Mouse (Mus musculus) myocyte (in vitro differentiated cells): Measurements from ENCODE around the gene Lrrc4c. TPM values are rescaled to one million over a fixed set of nuclear protein-coding genes. Genes with fewer than 3 reads are reported as not detected.

ENCODE experiments used
- H3K27me3 ChIP-seq: one replicate; pipeline ENCODE4 v1.6.1; 2011; ENCODE audit not compliant: control insufficient read depth, insufficient read depth, insufficient read length
- H3K36me3 ChIP-seq: one replicate; pipeline ENCODE4 v1.6.1; 2011; ENCODE audit not compliant: control insufficient read depth, insufficient read depth
- H3K4me2 ChIP-seq: one replicate; pipeline ENCODE4 v1.6.1; 2011; ENCODE audit warnings: low read depth, control low read depth
- H3K4me3 ChIP-seq: one replicate; pipeline ENCODE4 v1.5.1; 2011; ENCODE audit warnings: mild to moderate bottlenecking, control low read depth, moderate library complexity
- H3K79me2 ChIP-seq: one replicate; pipeline ENCODE4 v1.6.1; 2011; ENCODE audit not compliant: control insufficient read depth, insufficient read depth
- H3ac ChIP-seq: one replicate; pipeline ENCODE4 v1.6.1; 2011; ENCODE audit not compliant: control insufficient read depth, insufficient read length
- CEBPB ChIP-seq: IDR thresholded peaks from 2 replicates; pipeline ENCODE4 v1.6.1; 2011; ENCODE audit warnings: mild to moderate bottlenecking, moderate library complexity; ENCODE audit not compliant: poor library complexity, insufficient read depth, severe bottlenecking
- E2F4 ChIP-seq: IDR thresholded peaks from one replicate; pipeline ENCODE4 v1.6.1; 2011; ENCODE audit warnings: mild to moderate bottlenecking, control low read depth, moderate library complexity; ENCODE audit not compliant: insufficient read depth
- MAX ChIP-seq: IDR thresholded peaks from one replicate; pipeline ENCODE4 v1.6.1; 2011; ENCODE audit warnings: low read depth, mild to moderate bottlenecking, control low read depth
- MYOD1 ChIP-seq, 3 experiments: IDR thresholded peaks; one replicate each; pipeline ENCODE4 v1.6.1; 2011; ENCODE audit warnings: control low read depth in 2 of 3, low read depth in 2 of 3, mild to moderate bottlenecking in 2 of 3, moderate library complexity in 1 of 3; ENCODE audit not compliant: insufficient read length in 2 of 3, control insufficient read depth in 1 of 3
- MYOG ChIP-seq, 3 experiments: IDR thresholded peaks; one replicate each; pipeline ENCODE4 v1.6.1; 2011; ENCODE audit warnings: control low read depth in 2 of 3, low read depth in 2 of 3, mild to moderate bottlenecking in 2 of 3; ENCODE audit not compliant: insufficient read length in 2 of 3, control insufficient read depth in 1 of 3, insufficient read depth in 1 of 3
- POLR2A ChIP-seq: IDR thresholded peaks from one replicate; pipeline ENCODE4 v1.6.1; 2011; ENCODE audit warnings: low read depth, mild to moderate bottlenecking, control low read depth, moderate library complexity; ENCODE audit not compliant: insufficient read length
- POLR2AphosphoS2 ChIP-seq: IDR thresholded peaks from one replicate; pipeline ENCODE4 v1.6.1; 2011; ENCODE audit warnings: low read depth, control low read depth; ENCODE audit not compliant: insufficient read length
- REST ChIP-seq: IDR thresholded peaks from one replicate; pipeline ENCODE4 v1.6.1; 2011; ENCODE audit warnings: mild to moderate bottlenecking, control low read depth, moderate library complexity; ENCODE audit not compliant: insufficient read depth, insufficient read length
- SRF ChIP-seq: IDR thresholded peaks from one replicate; pipeline ENCODE4 v1.6.1; 2011; ENCODE audit warnings: low read depth; ENCODE audit not compliant: control insufficient read depth, insufficient read length
- TCF12 ChIP-seq: IDR thresholded peaks from one replicate; pipeline ENCODE4 v1.6.1; 2011; ENCODE audit warnings: mild to moderate bottlenecking, control low read depth; ENCODE audit not compliant: poor library complexity, insufficient read depth, severe bottlenecking
- TCF3 ChIP-seq: IDR thresholded peaks from one replicate; pipeline ENCODE4 v1.6.1; 2011; ENCODE audit warnings: low read depth, control low read depth; ENCODE audit not compliant: insufficient read length
- USF1 ChIP-seq: IDR thresholded peaks from one replicate; pipeline ENCODE4 v1.6.1; 2011; ENCODE audit warnings: low read depth, mild to moderate bottlenecking, control low read depth, moderate library complexity
- polyA plus RNA-seq: library from polyadenylated mRNA; unstranded; fragments of >200 nt; fragmentation: generic; extraction: Trizol; gene quantifications from one replicate; pipeline ENCODE4 v1.2.1, GENCODE M21; 2012; ENCODE audit warnings: missing spikeins

Gene Lrrc4c
- polyA plus RNA-seq, 1 experiment = 1.1 TPM

- H3K27me3 ChIP-seq = no peaks in the 10 kb centered on the region
- no peak overlapping the region for H3K4me2 ChIP-seq
- no peak overlapping the region for H3K4me3 ChIP-seq
- H3K36me3 ChIP-seq = no peaks in the 10 kb centered on the region
- no peak for TF ChIP-seq MYOD1 (IDR thresholded peaks at IDR 0.05; ENCODE audit: control insufficient read depth in 1 of 3, insufficient read length in 2 of 3, low read depth in 2 of 3)
- TF ChIP-seq POLR2A = no peak
- no peak for TF ChIP-seq SRF
- no peak for TF ChIP-seq USF1
- TF ChIP-seq MAX = no peak
- TF ChIP-seq TCF12 = no peak
- no peak for TF ChIP-seq MYOG (IDR thresholded peaks at IDR 0.05; ENCODE audit: control insufficient read depth in 1 of 3, insufficient read depth in 1 of 3, insufficient read length in 2 of 3, low read depth in 2 of 3)
- no peak for TF ChIP-seq POLR2AphosphoS2
- TF ChIP-seq CEBPB = no peak
- no peak for TF ChIP-seq REST
- TF ChIP-seq E2F4 = no peak
- TF ChIP-seq TCF3 = no peak
- no peak overlapping the region for H3ac ChIP-seq
- H3K79me2 ChIP-seq = no peaks in the 10 kb centered on the region
Measured at GRCm38 (mm10) chr2:97080156-97080555, 762.2 kb downstream of the Lrrc4c start.

- H3K36me3 ChIP-seq = no peaks in the 10 kb centered on the region
- no peaks in the 10 kb centered on the region for H3K79me2 ChIP-seq
- H3K4me2 ChIP-seq = no peak overlapping the region
- H3K4me3 ChIP-seq = no peak overlapping the region
- no peaks in the 10 kb centered on the region for H3K27me3 ChIP-seq
- no peak overlapping the region for H3ac ChIP-seq
- TF ChIP-seq E2F4 = no peak
- TF ChIP-seq SRF = no peak
- no peak for TF ChIP-seq MYOD1 (IDR thresholded peaks at IDR 0.05; ENCODE audit: control insufficient read depth in 1 of 3, insufficient read length in 2 of 3, low read depth in 2 of 3)
Measured at GRCm38 (mm10) chr2:97097965-97098364, 780.0 kb downstream of the Lrrc4c start.

GRCm38 (mm10) chr2:97103398-97104162 is 785.6 kb downstream of the Lrrc4c start:
- Histone ChIP-seq H3K27me3 (no peaks in the 10 kb centered on the region), H3K4me2 (no peak overlapping the region), H3ac (no peak overlapping the region), H3K79me2 (no peaks in the 10 kb centered on the region), H3K36me3 (no peaks in the 10 kb centered on the region), H3K4me3 (no peak overlapping the region)
- TF ChIP-seq E2F4 = no peak

- Histone ChIP-seq H3K79me2 (no peaks in the 10 kb centered on the region), H3K36me3 (no peaks in the 10 kb centered on the region), H3K4me2 (no peak overlapping the region), H3ac (no peak overlapping the region), H3K27me3 (no peaks in the 10 kb centered on the region), H3K4me3 (no peak overlapping the region)
- TF ChIP-seq MAX (no peak), CEBPB (no peak), MYOG (IDR thresholded peaks at IDR 0.05; ENCODE audit: control insufficient read depth in 1 of 3, insufficient read depth in 1 of 3, insufficient read length in 2 of 3, low read depth in 2 of 3) (no peak), TCF3 (no peak)
Measured at GRCm38 (mm10) chr2:97124246-97124645, 806.3 kb downstream of the Lrrc4c start.

- Histone ChIP-seq H3K79me2 (no peaks in the 10 kb centered on the region), H3K36me3 (no peaks in the 10 kb centered on the region), H3ac (no peak overlapping the region), H3K4me2 (no peak overlapping the region), H3K27me3 (no peaks in the 10 kb centered on the region), H3K4me3 (no peak overlapping the region)
- TF ChIP-seq MYOG (IDR thresholded peaks at IDR 0.05; ENCODE audit: control insufficient read depth in 1 of 3, insufficient read depth in 1 of 3, insufficient read length in 2 of 3, low read depth in 2 of 3) (no peak), E2F4 (no peak), SRF (no peak), CEBPB (no peak), MAX (no peak)
Measured at GRCm38 (mm10) chr2:97138454-97138853, 820.5 kb downstream of the Lrrc4c start.

- no peaks in the 10 kb centered on the region for H3K79me2 ChIP-seq
- H3ac ChIP-seq = no peak overlapping the region
- TF ChIP-seq SRF = no peak
- TF ChIP-seq MAX = no peak
- H3K4me3 ChIP-seq = no peak overlapping the region
- no peaks in the 10 kb centered on the region for H3K27me3 ChIP-seq
- H3K4me2 ChIP-seq = no peak overlapping the region
- H3K36me3 ChIP-seq = no peaks in the 10 kb centered on the region
Measured at GRCm38 (mm10) chr2:97151626-97152194, 833.7 kb downstream of the Lrrc4c start.
